Mouse (Mus musculus) liver, adult 2 months (tissue): ENCODE measurements around the gene Als2.

Source experiments
- CTCF ChIP-seq: fragments of 200-500 bp; IDR thresholded peaks from 2 replicates; pipeline ENCODE4 v1.5.1; 2011; ENCODE audit warnings: low read depth, low read length, control low read depth
- POLR2A ChIP-seq: fragments of 200-500 bp; IDR thresholded peaks from 2 replicates; pipeline ENCODE4 v1.6.1; 2011; ENCODE audit warnings: low read length, control low read depth; ENCODE audit not compliant: insufficient read depth; ENCODE audit errors: extremely low read depth

DNA sequence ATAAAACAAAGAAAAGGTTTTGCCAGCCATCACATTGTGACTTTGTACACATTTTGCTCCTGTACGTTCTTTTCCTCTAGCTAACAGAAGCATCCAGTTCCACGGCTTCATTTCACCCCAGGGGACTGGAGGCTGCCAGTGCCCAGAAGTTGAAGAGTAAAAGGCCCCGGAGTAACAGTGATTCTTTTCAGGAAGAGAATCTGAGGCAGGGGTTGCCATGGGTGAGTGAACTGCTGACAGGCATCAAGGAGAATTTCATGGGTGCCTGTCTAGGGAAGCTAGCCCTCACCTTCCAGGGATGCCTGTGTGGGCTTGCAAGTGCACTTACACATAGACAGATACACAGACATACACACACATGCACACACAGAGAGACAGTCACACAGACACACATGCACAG lies 20.7 kb upstream of the Als2 start:
- TF ChIP-seq CTCF (no peak), POLR2A (no peak)
